Mouse (Mus musculus) kidney, adult 2 months (tissue): ENCODE data around the gene Fcgr3.

ENCODE experiments used
- CTCF ChIP-seq: fragments of 200-500 bp; conservative IDR thresholded peaks from 2 replicates; pipeline ENCODE4 v1.5.1; 2011; ENCODE audit warnings: low read depth, mild to moderate bottlenecking, control low read depth, low read length, moderate library complexity, mixed read lengths; ENCODE audit not compliant: insufficient read depth, insufficient read length
- POLR2A ChIP-seq: fragments of 200-500 bp; IDR thresholded peaks from one replicate; pipeline ENCODE4 v1.6.1; 2011; ENCODE audit warnings: low read depth, low read length, control low read depth

DNA sequence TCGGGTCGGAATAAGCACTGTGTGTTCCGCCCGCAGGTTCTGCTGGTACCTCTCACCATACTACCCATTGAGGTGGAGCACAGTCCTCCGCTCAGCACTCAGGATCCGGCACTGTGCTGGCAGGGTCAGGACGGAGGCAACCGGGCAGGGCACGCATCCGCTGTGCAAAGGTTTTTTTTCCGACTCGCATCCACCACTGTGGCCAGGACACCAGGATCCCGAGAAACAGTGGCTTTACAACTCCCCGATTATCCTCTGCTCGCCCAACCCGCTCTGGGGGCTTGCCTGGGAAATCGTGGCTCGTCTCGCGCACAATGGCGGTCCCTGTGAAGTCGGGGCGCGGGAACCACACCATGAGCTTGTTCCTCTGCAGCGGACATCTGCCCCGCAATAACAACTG is 21.0 kb upstream of the Fcgr3 start:
- TF ChIP-seq CTCF (no peak), POLR2A (no peak)
